Mouse (Mus musculus) neutrophil, adult 59 days (primary cell): ENCODE measurements around the gene Cd5l. TPM values are rescaled to one million over a fixed set of nuclear protein-coding genes. Genes with fewer than 3 reads are reported as not detected.

Experiments used
- total RNA-seq, 2 experiments: library from RNA; stranded (reverse); gene quantifications; 1 replicate in 1 of 2; 2 replicates in 1 of 2; pipeline ENCODE4 v1.2.4; 2023

Cd5l gene
- total RNA-seq = under 1 TPM; 0.66 to 0.84 TPM

DNA sequence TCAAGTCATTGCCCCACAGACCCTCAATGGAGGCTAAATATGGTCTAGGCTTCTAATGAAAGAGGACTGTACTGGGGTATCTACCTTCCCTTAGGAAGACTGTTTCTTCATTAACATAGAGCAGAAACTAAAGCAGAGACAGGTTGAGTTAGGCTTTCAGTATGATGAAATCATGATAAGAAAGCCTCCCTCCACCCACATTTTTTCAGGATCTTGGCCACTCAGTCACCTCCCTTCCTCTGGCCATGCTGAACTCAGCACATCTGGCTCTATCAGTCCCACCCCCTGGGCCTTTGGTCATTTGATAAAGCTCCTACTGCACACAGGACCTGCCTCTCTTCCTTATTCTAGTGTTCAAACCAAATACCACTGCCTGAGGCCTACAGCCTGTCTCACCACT lies at the start of gene Cd5l:
TSS of gene Cd5l (plus strand) at position 301 of the 400 bp plus-strand sequence.

DNA sequence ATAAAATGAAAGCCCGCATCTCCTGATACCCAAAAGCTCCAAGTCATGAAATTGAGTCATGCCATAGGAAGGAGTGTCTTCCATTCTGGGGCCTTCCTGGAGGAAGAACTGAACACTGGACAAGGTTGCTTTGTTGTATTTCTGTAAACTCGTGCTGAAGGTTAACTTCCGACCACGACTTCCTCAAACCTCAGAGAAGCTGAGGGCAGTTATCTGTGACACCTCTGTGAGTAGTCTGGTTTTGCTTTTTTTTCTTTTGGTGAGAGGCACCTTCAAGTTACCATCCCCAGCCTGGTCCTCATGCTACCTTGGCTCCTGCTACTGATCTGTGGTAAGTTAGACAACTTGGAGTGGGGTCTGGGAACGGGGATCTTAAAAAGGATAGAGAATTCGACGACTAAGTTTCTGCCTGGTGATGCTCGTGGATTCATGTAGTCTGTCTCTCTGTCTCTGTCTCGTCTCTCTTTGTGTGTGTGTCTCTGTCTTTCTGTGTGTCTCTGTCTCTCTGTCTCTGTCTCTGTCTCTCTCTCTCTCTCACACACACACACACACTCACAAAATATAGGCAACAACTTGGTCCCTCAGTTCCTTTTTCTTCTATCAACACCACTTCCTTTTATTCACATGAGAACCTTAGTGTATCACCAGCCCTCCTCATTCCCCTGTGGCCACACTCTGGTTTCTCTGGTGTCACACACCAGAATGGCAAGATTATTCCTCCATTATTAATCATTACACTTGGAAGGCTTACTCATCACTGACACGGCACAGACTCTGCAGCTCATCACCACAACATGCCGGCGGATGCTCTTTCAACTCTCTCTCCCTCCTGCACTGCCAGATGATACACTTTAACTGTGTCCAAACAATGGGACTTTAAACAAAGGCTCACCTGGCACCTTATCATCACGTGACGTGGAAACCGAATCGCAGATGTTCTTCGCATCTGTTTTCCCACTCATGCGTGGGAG lies 18.8 kb downstream of the Cd5l start, which contains the start of gene Fcrl1:
TSS of gene Fcrl1 (plus strand) at position 193 of the 971 bp plus-strand sequence.

Other genes with a start within 250 kb of the Cd5l start
- gene Kirrel, start 183.1 kb upstream of the Cd5l start, total RNA-seq = under 1 TPM; 0.15 to 0.20 TPM
- gene Fcrls, start 94.1 kb upstream of the Cd5l start, total RNA-seq = not detected
- gene Fcrl1, start 18.5 kb downstream of the Cd5l start, total RNA-seq = 10 to 100 TPM; 13.3 to 16.5 TPM
- under 1 TPM in 1 of 2 experiments, not detected in 1; 0.15 TPM for gene Fcrl5, start 77.9 kb downstream of the Cd5l start, total RNA-seq
- 10 to 100 TPM; 25.1 to 28.1 TPM for gene Etv3, start 167.5 kb downstream of the Cd5l start, total RNA-seq